Mouse (Mus musculus) liver, embryonic 15.5 days (tissue): Measurements from ENCODE around the gene Entr1. TPM values are rescaled to one million over a fixed set of nuclear protein-coding genes. Genes with fewer than 3 reads are reported as not detected.

Experiments
- ATAC-seq: fragments of 200-750 bp; cut with Nextera tagmentation; 2 replicates; pipeline ENCODE4 v1.8.0; 2017; ENCODE audit warnings: moderate number of reproducible peaks, mild to moderate bottlenecking, moderate library complexity; ENCODE audit not compliant: insufficient read depth
- H3K27ac ChIP-seq: fragments of 300-500 bp; sonication (generic); replicated peaks from 2 replicates; pipeline ENCODE4 v1.5.1; 2015; ENCODE audit warnings: mild to moderate bottlenecking, inconsistent platforms
- H3K27me3 ChIP-seq: fragments of 300-500 bp; sonication (generic); 2 replicates; pipeline ENCODE4 v1.6.1; 2015; ENCODE audit warnings: mild to moderate bottlenecking, inconsistent platforms
- H3K36me3 ChIP-seq: fragments of 300-500 bp; sonication (generic); replicated peaks from 2 replicates; pipeline ENCODE4 v1.6.1; 2015; ENCODE audit warnings: moderate library complexity, mild to moderate bottlenecking, inconsistent platforms
- H3K4me1 ChIP-seq: fragments of 300-500 bp; sonication (generic); replicated peaks from 2 replicates; pipeline ENCODE4 v1.6.1; 2015; ENCODE audit warnings: inconsistent platforms
- H3K4me2 ChIP-seq: fragments of 300-500 bp; sonication (generic); 2 replicates; pipeline ENCODE4 v1.6.1; 2015; ENCODE audit warnings: moderate library complexity, mild to moderate bottlenecking, inconsistent platforms
- H3K4me3 ChIP-seq: fragments of 300-500 bp; sonication (generic); replicated peaks from 2 replicates; pipeline ENCODE4 v1.5.1; 2015; ENCODE audit warnings: mild to moderate bottlenecking, inconsistent platforms
- H3K9ac ChIP-seq: fragments of 300-500 bp; sonication (generic); 2 replicates; pipeline ENCODE4 v1.6.1; 2015; ENCODE audit warnings: moderate library complexity, mild to moderate bottlenecking, inconsistent platforms
- H3K9me3 ChIP-seq: fragments of 300-500 bp; sonication (generic); replicated peaks from 2 replicates; pipeline ENCODE4 v1.6.1; 2016; ENCODE audit warnings: inconsistent platforms
- WGBS: fragments of 180-500 bp; shearing (Covaris S2); methylation state at CpG from one replicate; pipeline ENCODE4 v1.1.7; 2015; ENCODE audit warnings: mixed read lengths; ENCODE audit not compliant: insufficient replicate concordance; 5-methylcytosine and 5-hydroxymethylcytosine counted together
- polyA plus RNA-seq: library from polyadenylated mRNA; unstranded; fragments of >200 nt; fragmentation: Nextera tagmentation; extraction: Ambion mirVana; gene quantifications from 2 replicates; pipeline ENCODE4 v1.2.1, GENCODE M21; 2015

The Entr1 gene
- polyA plus RNA-seq, 1 experiment from 2014 or later = 38.2 TPM

GRCm38 (mm10) chr2:26342609-26343490 lies 46.3 kb downstream of the Entr1 start:
- no peaks in the 10 kb centered on the region for H3K27me3 ChIP-seq
- no peak overlapping the region for H3K4me2 ChIP-seq
- H3K9ac ChIP-seq = no peak overlapping the region
- WGBS = 46% methylated on average over 11 of the region's 11 CpGs
- H3K27ac ChIP-seq = no peak overlapping the region; the same call in 1 of the 2 replicates
- ATAC-seq = no peak
- peaks cover 14% of the 10 kb centered on the region; the same call in 1 of the 2 replicates for H3K4me1 ChIP-seq
- H3K9me3 ChIP-seq = no peaks in the 10 kb centered on the region
- H3K36me3 ChIP-seq = no peaks in the 10 kb centered on the region
- no peak overlapping the region for H3K4me3 ChIP-seq

- H3K4me1 ChIP-seq = peaks cover 14% of the 10 kb centered on the region; the same call in 1 of the 2 replicates
- no peaks in the 10 kb centered on the region for H3K36me3 ChIP-seq
- H3K4me2 ChIP-seq = no peak overlapping the region
- H3K4me3 ChIP-seq = no peak overlapping the region
- 66% methylated on average over 10 of the region's 10 CpGs for WGBS
- H3K27me3 ChIP-seq = no peaks in the 10 kb centered on the region
- H3K9ac ChIP-seq = no peak overlapping the region
- no peak overlapping the region for H3K27ac ChIP-seq
- H3K9me3 ChIP-seq = no peaks in the 10 kb centered on the region
- ATAC-seq = no peak
Measured at GRCm38 (mm10) chr2:26342044-26342443, 47.1 kb downstream of the Entr1 start.

- peaks cover 14% of the 10 kb centered on the region; the same call in 1 of the 2 replicates for H3K4me1 ChIP-seq
- H3K27ac ChIP-seq = no peak overlapping the region
- no peak overlapping the region for H3K9ac ChIP-seq
- no peak overlapping the region for H3K4me3 ChIP-seq
- H3K4me2 ChIP-seq = no peak overlapping the region
- H3K9me3 ChIP-seq = no peaks in the 10 kb centered on the region
- no peaks in the 10 kb centered on the region for H3K36me3 ChIP-seq
- 77% methylated on average over 2 of the region's 2 CpGs for WGBS
- ATAC-seq = no peak
- H3K27me3 ChIP-seq = no peaks in the 10 kb centered on the region
Measured at GRCm38 (mm10) chr2:26341510-26341981, 47.6 kb downstream of the Entr1 start.

- no peaks in the 10 kb centered on the region for H3K36me3 ChIP-seq
- no peak overlapping the region for H3K27ac ChIP-seq
- no peak overlapping the region for H3K9ac ChIP-seq
- H3K4me3 ChIP-seq = no peak overlapping the region
- no peak overlapping the region for H3K4me2 ChIP-seq
- 67% methylated on average over 5 of the region's 5 CpGs for WGBS
- no peaks in the 10 kb centered on the region for H3K27me3 ChIP-seq
- H3K9me3 ChIP-seq = no peaks in the 10 kb centered on the region
- peaks cover 14% of the 10 kb centered on the region; the same call in 1 of the 2 replicates for H3K4me1 ChIP-seq
- no peak for ATAC-seq
Measured at GRCm38 (mm10) chr2:26339204-26339551, 49.9 kb downstream of the Entr1 start.

- Histone ChIP-seq H3K4me2 (no peak overlapping the region), H3K27me3 (no peaks in the 10 kb centered on the region), H3K4me3 (no peak overlapping the region), H3K9ac (no peak overlapping the region), H3K36me3 (no peaks in the 10 kb centered on the region), H3K9me3 (no peaks in the 10 kb centered on the region), H3K4me1 (peaks cover 14% of the 10 kb centered on the region; the same call in 1 of the 2 replicates), H3K27ac (no peak overlapping the region)
- ATAC-seq = no peak
- WGBS = 79% methylated on average over 10 of the region's 13 CpGs
Measured at GRCm38 (mm10) chr2:26338302-26339203, 50.6 kb downstream of the Entr1 start.

Other genes starting within 250 kb of the Entr1 start
- gene Lhx3, start 181.0 kb downstream of the Entr1 start, polyA plus RNA-seq = not detected in 2 replicates
- gene Qsox2, start 151.8 kb downstream of the Entr1 start, polyA plus RNA-seq = 5.1 and 5.2 TPM in 2 replicates
- 0.03 TPM in 1 of 2 replicates, not detected in the other for gene Ccdc187, start 94.8 kb downstream of the Entr1 start, polyA plus RNA-seq
- gene Gpsm1, start 73.8 kb downstream of the Entr1 start, polyA plus RNA-seq = 2.6 and 2.9 TPM in 2 replicates
- 8.3 and 9.8 TPM in 2 replicates for gene Dnlz, start 37.2 kb downstream of the Entr1 start, polyA plus RNA-seq
- 2.3 and 2.9 TPM in 2 replicates for gene Card9, start 28.4 kb downstream of the Entr1 start, polyA plus RNA-seq
- 8.4 and 10.8 TPM in 2 replicates for gene Snapc4, start 8.7 kb downstream of the Entr1 start, polyA plus RNA-seq
- gene Pmpca, start within 50 bp of the Entr1 start, polyA plus RNA-seq = 61.5 and 61.6 TPM in 2 replicates
- 6.0 and 6.1 TPM in 2 replicates for gene Inpp5e, start 19.9 kb upstream of the Entr1 start, polyA plus RNA-seq
- 8.8 and 9.6 TPM in 2 replicates for gene Sec16a, start 55.9 kb upstream of the Entr1 start, polyA plus RNA-seq
- gene Notch1, start 127.3 kb upstream of the Entr1 start, polyA plus RNA-seq = 2.8 and 3.1 TPM in 2 replicates
- gene Egfl7, start 190.7 kb upstream of the Entr1 start, polyA plus RNA-seq = 55.1 and 64.6 TPM in 2 replicates
- gene Gm20532, start 197.3 kb upstream of the Entr1 start, polyA plus RNA-seq = not detected in 2 replicates
- gene Agpat2, start 215.1 kb upstream of the Entr1 start, polyA plus RNA-seq = 55.6 and 63.7 TPM in 2 replicates
- gene Fam69b, start 239.1 kb upstream of the Entr1 start, polyA plus RNA-seq = 1.2 and 1.7 TPM in 2 replicates